Mouse (Mus musculus) forebrain, embryonic 13.5 days (tissue): Measurements from ENCODE around the gene Cit. TPM values are rescaled to one million over a fixed set of nuclear protein-coding genes. Genes with fewer than 3 reads are reported as not detected.

ENCODE experiments used
- ATAC-seq: fragments of 200-750 bp; cut with Nextera tagmentation; 2 replicates; pipeline ENCODE4 v1.8.0; 2017
- H3K27ac ChIP-seq: fragments of 300-500 bp; sonication (generic); 2 replicates; pipeline ENCODE4 v1.5.1; 2015; ENCODE audit warnings: inconsistent platforms, mild to moderate bottlenecking, moderate library complexity
- H3K27me3 ChIP-seq: fragments of 300-500 bp; sonication (generic); 2 replicates; pipeline ENCODE4 v1.6.1; 2015; ENCODE audit warnings: mild to moderate bottlenecking, inconsistent platforms
- H3K36me3 ChIP-seq: fragments of 300-500 bp; sonication (generic); 2 replicates; pipeline ENCODE4 v1.6.1; 2015; ENCODE audit warnings: mild to moderate bottlenecking, inconsistent platforms; ENCODE audit not compliant: poor library complexity, severe bottlenecking
- H3K4me1 ChIP-seq: fragments of 300-500 bp; sonication (generic); 2 replicates; pipeline ENCODE4 v1.6.1; 2015; ENCODE audit warnings: inconsistent platforms
- H3K4me2 ChIP-seq: fragments of 300-500 bp; sonication (generic); 2 replicates; pipeline ENCODE4 v1.6.1; 2015; ENCODE audit warnings: inconsistent platforms, mild to moderate bottlenecking, moderate library complexity
- H3K4me3 ChIP-seq: fragments of 300-500 bp; sonication (generic); 2 replicates; pipeline ENCODE4 v1.5.1; 2015; ENCODE audit warnings: mild to moderate bottlenecking, inconsistent platforms
- H3K9ac ChIP-seq: fragments of 300-500 bp; sonication (generic); 2 replicates; pipeline ENCODE4 v1.6.1; 2015; ENCODE audit warnings: mild to moderate bottlenecking, inconsistent platforms
- H3K9me3 ChIP-seq: fragments of 300-500 bp; sonication (generic); replicated peaks from 2 replicates; pipeline ENCODE4 v1.6.1; 2016; ENCODE audit warnings: inconsistent platforms
- WGBS: fragments of 180-500 bp; shearing (Covaris S2); methylation state at CpG from one replicate; pipeline ENCODE4 v1.1.7; 2015; 5-methylcytosine and 5-hydroxymethylcytosine counted together
- polyA plus RNA-seq: library from polyadenylated mRNA; unstranded; fragments of >200 nt; fragmentation: Nextera tagmentation; extraction: Ambion mirVana; gene quantifications from 2 replicates; pipeline ENCODE4 v1.2.1, GENCODE M21; 2015

Gene Cit
- polyA plus RNA-seq, 1 experiment from 2014 or later, result 30.8 TPM

DNA sequence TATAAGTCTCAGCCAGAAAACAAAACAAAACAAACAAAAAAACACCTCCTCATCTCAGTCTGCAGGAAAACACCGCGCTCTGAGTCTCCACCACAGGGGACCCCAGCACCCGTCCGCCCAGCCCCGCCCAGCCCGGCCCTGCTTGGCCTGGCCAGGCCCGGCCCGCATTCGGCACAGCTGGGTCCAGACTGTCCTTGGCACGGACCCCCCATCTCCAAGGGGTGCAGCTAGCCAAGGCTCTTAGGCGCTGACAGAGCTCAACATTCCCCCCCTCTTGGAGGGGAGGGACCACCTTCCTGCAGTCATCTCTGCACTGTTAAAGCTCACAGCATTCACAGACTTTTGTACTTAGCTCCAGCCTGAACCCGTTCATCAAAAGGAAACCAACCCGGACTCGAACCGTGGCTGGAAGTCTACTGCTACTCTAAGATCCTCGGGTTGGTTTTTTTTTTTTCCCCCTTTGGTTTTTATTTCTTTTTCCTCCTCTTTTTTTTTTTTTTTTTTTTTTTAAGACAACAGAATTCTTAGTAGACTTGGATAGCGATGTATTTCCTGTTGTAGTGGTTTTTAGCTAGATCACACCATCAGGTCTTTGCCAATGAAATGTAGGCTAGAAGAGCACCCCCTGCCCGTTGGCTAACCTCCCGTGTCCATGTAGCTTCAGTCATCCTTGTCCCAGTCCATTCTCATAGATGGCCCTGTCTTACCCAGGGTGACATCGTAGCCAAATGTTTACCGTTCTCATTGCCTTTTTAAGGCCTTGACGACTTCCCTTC, 161.4 kb downstream of the Cit start:
- WGBS, result 64% methylated on average over 22 of the region's 22 CpGs

DNA sequence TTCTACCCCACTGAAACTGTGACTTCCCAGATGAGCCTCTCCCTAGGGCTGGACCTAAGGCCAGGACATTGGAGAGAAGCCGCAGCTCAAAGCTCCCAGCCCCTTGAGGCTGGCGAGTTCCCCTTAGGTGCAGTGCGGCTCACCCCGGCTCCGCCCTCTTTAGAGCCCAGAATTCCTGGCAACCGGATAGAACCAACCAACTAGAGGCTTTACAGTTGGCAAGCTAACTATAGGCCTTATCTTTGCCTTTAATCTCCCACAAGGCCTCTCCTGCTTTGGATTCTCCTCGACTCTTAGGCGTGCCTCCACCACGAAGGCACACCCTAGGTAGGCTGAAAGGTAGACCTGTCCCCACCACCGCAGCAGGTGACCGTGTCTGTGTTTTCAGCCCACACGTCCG, 162.6 kb downstream of the Cit start:
- 91% methylated on average over 13 of the region's 13 CpGs for WGBS
- H3K4me2 ChIP-seq, result no peak overlapping the region
- no peaks in the 10 kb centered on the region for H3K9me3 ChIP-seq
- no peak overlapping the region for H3K9ac ChIP-seq
- ATAC-seq, result no peak
- no peak overlapping the region for H3K27ac ChIP-seq
- no peak overlapping the region for H3K4me3 ChIP-seq
- H3K27me3 ChIP-seq, result no peaks in the 10 kb centered on the region
- H3K36me3 ChIP-seq, result peaks cover 27% of the 10 kb centered on the region
- no peaks in the 10 kb centered on the region for H3K4me1 ChIP-seq

More for the DNA sequence above, 161.4 kb downstream of the Cit start:
- peaks cover 22% of the 10 kb centered on the region for H3K36me3 ChIP-seq
- no peaks in the 10 kb centered on the region for H3K9me3 ChIP-seq
- no peaks in the 10 kb centered on the region for H3K27me3 ChIP-seq
- no peaks in the 10 kb centered on the region for H3K4me1 ChIP-seq
- no peak overlapping the region for H3K27ac ChIP-seq
- H3K4me2 ChIP-seq, result no peak overlapping the region
- H3K9ac ChIP-seq, result no peak overlapping the region
- no peak for ATAC-seq
- no peak overlapping the region for H3K4me3 ChIP-seq

GRCm38 (mm10) chr5:116009091-116009851, 164.2 kb downstream of the Cit start:
- 76% methylated on average over 15 of the region's 15 CpGs for WGBS
- Histone ChIP-seq H3K9ac (no peak overlapping the region), H3K4me1 (no peaks in the 10 kb centered on the region), H3K4me2 (no peak overlapping the region), H3K4me3 (no peak overlapping the region), H3K27me3 (no peaks in the 10 kb centered on the region), H3K9me3 (no peaks in the 10 kb centered on the region), H3K36me3 (peaks cover 42% of the 10 kb centered on the region), H3K27ac (no peak overlapping the region)
- no peak for ATAC-seq

DNA sequence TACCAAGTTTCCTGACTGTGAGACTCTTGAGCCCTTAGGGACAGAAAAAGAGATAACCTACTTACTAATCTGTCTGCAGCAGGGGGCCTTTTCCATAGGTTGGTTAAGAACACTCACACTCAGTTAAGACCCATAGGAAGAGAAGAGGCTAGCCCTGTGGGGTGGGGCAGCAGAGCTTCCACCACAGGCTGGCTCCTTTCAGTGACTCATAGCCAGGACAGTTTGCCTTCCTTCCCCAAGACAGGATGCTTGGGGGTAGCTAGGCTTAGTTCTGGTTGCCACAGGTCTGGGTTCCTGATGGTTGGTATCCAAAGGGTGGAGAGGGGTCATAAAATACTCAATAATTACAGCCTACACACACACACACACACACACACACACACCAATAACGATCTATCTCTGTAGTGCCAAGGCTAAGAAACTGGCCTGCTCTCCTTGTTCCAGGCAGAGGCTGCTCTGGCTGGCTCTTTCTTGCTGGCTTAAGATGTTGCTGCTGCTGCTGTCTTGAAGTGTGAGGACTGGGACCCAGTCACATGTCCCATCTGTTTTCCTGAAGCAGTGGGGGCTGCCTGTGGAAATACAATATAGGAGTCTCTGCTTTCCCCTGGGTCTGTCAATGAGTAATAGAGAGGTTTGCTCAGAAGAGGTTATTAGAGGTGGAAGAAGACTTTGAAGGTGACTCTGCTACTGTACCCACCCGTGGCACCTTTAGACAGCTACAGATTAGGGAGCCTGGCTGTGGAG, 165.0 kb downstream of the Cit start:
- WGBS, result 86% methylated on average over 2 of the region's 2 CpGs
- Histone ChIP-seq H3K27ac (no peak overlapping the region), H3K4me1 (no peaks in the 10 kb centered on the region), H3K4me2 (no peak overlapping the region), H3K9me3 (no peaks in the 10 kb centered on the region), H3K36me3 (peaks cover 50% of the 10 kb centered on the region), H3K4me3 (no peak overlapping the region), H3K9ac (no peak overlapping the region), H3K27me3 (no peaks in the 10 kb centered on the region)
- ATAC-seq, result no peak

GRCm38 (mm10) chr5:116011700-116012099, 166.6 kb downstream of the Cit start:
- H3K36me3 ChIP-seq, result peaks cover 57% of the 10 kb centered on the region
- WGBS, result 86% methylated on average over 7 of the region's 7 CpGs
- H3K27me3 ChIP-seq, result no peaks in the 10 kb centered on the region
- no peak overlapping the region for H3K4me2 ChIP-seq
- no peak for ATAC-seq
- no peaks in the 10 kb centered on the region for H3K4me1 ChIP-seq
- H3K9ac ChIP-seq, result no peak overlapping the region
- no peak overlapping the region for H3K27ac ChIP-seq
- H3K9me3 ChIP-seq, result no peaks in the 10 kb centered on the region
- H3K4me3 ChIP-seq, result no peak overlapping the region

- 91% methylated on average over 7 of the region's 7 CpGs for WGBS
- H3K36me3 ChIP-seq, result peaks cover 58% of the 10 kb centered on the region
- no peaks in the 10 kb centered on the region for H3K4me1 ChIP-seq
- H3K4me3 ChIP-seq, result no peak overlapping the region
- no peaks in the 10 kb centered on the region for H3K9me3 ChIP-seq
- no peak overlapping the region for H3K4me2 ChIP-seq
- no peaks in the 10 kb centered on the region for H3K27me3 ChIP-seq
- ATAC-seq, result no peak
- no peak overlapping the region for H3K9ac ChIP-seq
- H3K27ac ChIP-seq, result no peak overlapping the region
Observed at GRCm38 (mm10) chr5:116012503-116012902, 167.4 kb downstream of the Cit start.

DNA sequence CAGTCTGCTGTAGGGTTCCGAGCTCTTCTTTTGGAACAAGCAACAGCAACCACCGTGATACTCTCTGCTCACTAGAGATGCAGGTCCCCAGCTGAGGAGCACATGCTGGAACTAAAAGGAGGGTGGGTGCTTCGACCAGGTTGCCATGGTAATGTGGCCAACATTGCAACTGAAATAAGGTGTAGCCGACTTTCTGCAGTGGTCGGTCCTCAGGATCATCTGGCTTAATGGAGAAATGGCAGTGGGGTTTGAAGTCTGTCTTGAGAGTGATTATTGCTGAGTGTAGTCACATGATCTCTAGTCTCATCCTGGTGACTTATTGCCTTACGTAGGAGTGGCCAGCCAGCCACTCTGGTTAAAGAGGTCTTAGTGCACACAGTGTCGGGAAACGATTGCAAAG, 168.7 kb downstream of the Cit start:
- no peak overlapping the region for H3K4me3 ChIP-seq
- ATAC-seq, result no peak
- no peak overlapping the region for H3K27ac ChIP-seq
- no peaks in the 10 kb centered on the region for H3K9me3 ChIP-seq
- 82% methylated on average over 8 of the region's 8 CpGs for WGBS
- no peak overlapping the region for H3K9ac ChIP-seq
- H3K4me1 ChIP-seq, result no peaks in the 10 kb centered on the region
- H3K36me3 ChIP-seq, result peaks cover 66% of the 10 kb centered on the region
- no peaks in the 10 kb centered on the region for H3K27me3 ChIP-seq
- H3K4me2 ChIP-seq, result no peak overlapping the region

- WGBS, result 97% methylated on average over 11 of the region's 11 CpGs
- H3K27me3 ChIP-seq, result no peaks in the 10 kb centered on the region
- H3K4me2 ChIP-seq, result no peak overlapping the region
- peaks cover 70% of the 10 kb centered on the region for H3K36me3 ChIP-seq
- ATAC-seq, result no peak
- no peaks in the 10 kb centered on the region for H3K4me1 ChIP-seq
- H3K9me3 ChIP-seq, result no peaks in the 10 kb centered on the region
- no peak overlapping the region for H3K9ac ChIP-seq
- no peak overlapping the region for H3K27ac ChIP-seq
- H3K4me3 ChIP-seq, result no peak overlapping the region
Observed at GRCm38 (mm10) chr5:116014237-116014636, 169.2 kb downstream of the Cit start.

DNA sequence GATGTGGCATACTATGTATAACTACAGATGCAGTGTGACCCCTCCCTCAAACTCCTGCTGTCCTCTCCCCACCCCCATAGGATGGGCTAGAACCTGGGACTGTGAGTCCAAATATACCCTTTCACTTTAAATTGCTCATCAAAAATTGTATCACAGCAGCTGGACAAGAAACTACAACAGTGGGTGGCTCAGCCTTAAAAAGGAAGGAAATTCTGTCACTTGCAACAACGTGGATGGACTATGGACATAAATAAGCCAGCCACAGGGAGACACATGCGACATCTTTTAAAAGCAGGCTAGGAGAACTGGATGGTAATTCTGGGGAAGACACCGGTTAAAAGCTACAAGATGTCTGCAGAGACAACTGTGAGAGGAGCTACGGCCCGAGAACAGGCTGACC, 171.5 kb downstream of the Cit start:
- Histone ChIP-seq H3K4me3 (no peak overlapping the region), H3K9ac (no peak overlapping the region), H3K36me3 (peaks cover 93% of the 10 kb centered on the region), H3K4me2 (no peak overlapping the region), H3K4me1 (no peaks in the 10 kb centered on the region), H3K27ac (no peak overlapping the region), H3K27me3 (no peaks in the 10 kb centered on the region), H3K9me3 (no peaks in the 10 kb centered on the region)
- ATAC-seq, result no peak
- 94% methylated on average over 5 of the region's 5 CpGs for WGBS

DNA sequence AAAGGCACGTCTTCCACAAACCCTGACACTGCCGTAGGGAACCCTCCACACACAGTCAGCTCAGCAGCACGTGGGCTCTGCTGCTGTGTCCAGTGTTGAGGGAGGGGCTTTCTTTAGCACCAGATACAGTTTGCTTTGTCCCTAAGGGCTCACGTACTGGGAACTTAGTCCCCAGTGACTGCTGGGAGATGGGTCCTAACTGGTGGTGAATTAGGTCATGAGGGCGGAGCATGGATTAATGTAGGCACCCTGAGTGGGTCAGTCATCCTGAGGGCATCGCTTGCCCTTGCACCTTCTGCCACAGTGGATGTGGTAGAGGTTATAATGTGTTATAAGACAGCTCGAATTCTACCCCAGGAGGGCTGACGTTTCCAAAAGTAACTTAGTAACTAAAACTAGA, 172.3 kb downstream of the Cit start:
- Histone ChIP-seq H3K9ac (no peak overlapping the region), H3K27me3 (no peaks in the 10 kb centered on the region), H3K4me3 (no peak overlapping the region), H3K9me3 (no peaks in the 10 kb centered on the region), H3K4me2 (no peak overlapping the region), H3K4me1 (peaks cover 7% of the 10 kb centered on the region), H3K27ac (no peak overlapping the region), H3K36me3 (peaks cover 100% of the 10 kb centered on the region)
- no peak for ATAC-seq
- WGBS, result 93% methylated on average over 8 of the region's 8 CpGs

DNA sequence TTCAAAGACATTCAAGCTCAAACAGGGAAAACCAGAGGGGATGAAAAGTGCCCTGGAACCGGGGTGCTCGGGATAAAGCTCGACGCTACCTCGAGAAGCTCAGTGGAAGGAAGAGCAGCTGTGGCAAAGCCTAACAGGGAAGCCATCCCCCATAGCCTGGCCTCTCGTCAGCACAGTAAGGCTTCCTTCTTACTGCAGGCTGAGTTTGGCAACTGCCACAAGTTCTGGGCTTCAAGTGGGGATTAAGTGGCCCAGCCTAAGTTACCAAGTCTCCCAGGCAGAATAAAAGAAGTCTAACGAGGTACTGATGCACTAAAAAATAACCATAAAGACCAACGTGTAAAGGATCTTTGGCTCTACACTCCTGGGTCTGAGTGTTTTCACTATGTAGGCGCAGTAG, 173.1 kb downstream of the Cit start:
- no peak overlapping the region for H3K9ac ChIP-seq
- peaks cover 15% of the 10 kb centered on the region for H3K4me1 ChIP-seq
- peaks cover 93% of the 10 kb centered on the region for H3K36me3 ChIP-seq
- 83% methylated on average over 9 of the region's 9 CpGs for WGBS
- no peak overlapping the region for H3K4me3 ChIP-seq
- no peak for ATAC-seq
- H3K9me3 ChIP-seq, result no peaks in the 10 kb centered on the region
- no peak overlapping the region for H3K27ac ChIP-seq
- no peaks in the 10 kb centered on the region for H3K27me3 ChIP-seq
- H3K4me2 ChIP-seq, result no peak overlapping the region

DNA sequence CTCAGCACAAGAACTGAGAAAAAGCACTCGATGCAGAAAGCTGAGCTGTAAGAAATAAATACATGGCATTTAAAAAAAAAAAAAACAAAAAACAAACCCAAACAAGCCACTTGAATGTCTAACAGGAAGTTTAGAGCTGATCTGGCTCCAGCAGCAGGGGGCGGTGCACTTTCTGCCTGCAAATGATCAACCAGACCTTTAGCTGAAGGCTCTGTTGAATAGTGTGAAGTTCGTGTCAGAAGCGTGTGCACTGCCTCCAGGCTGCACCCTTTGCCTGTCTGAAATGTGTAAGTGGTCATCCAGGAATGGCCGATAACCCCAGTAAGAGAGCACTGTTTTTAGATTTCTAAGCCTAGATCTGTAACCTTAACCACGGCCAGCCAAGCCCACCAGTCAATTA, 173.7 kb downstream of the Cit start:
- Histone ChIP-seq H3K27ac (no peak overlapping the region), H3K9me3 (no peaks in the 10 kb centered on the region), H3K4me3 (no peak overlapping the region), H3K27me3 (no peaks in the 10 kb centered on the region), H3K36me3 (peaks cover 87% of the 10 kb centered on the region), H3K4me2 (no peak overlapping the region), H3K9ac (no peak overlapping the region), H3K4me1 (peaks cover 21% of the 10 kb centered on the region)
- WGBS, result 88% methylated on average over 6 of the region's 6 CpGs
- ATAC-seq, result no peak
